8 mouse cellular contexts compared by ENCODE assay signal in the genomic region with DNA sequence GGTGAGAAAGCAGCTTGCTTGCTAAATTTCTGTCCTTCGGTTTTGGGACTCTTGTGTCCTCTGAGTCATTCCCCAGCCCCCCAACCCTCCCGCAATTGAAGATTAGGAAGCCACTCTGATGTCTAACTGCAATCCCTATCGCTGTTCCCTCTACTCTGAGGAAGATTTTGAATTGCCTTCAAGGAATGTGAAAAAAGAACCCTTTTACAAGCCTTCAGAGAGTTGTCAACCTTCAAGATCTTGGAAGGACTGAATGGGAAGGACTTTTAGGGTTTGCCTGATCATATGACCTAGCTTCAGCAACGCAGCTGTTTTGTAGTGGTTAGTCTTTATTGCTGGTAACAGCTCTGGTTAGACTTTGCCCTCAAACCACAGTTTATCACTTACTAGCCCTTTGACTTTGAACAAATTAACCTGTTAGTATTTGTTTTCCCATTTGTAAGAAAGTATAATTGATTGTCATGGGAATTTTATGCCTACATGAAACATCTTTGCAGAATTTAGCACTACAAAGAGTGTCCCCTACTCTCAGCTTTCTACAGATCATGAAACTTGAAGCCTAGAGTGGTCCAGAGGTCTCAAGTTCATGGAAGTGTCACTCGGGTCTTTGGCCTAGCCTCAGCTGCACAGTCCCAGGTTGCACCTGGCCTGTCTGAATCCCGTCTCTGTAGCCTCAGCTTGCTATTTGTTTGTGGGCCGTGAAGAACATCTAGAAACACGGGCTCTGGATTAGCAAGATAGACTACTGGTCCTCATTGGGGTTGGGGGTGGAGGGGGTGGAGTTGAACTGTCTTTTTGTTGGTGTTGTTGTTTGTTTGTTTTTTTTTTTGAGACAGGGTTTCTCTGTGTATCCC. TPM values are rescaled to one million over a fixed set of nuclear protein-coding genes. Genes with fewer than 3 reads are reported as not detected.
A peak's percentile ranks its signal among the peaks of the same experiment; 100 is the strongest.
DNase-seq lines count a peak whose midpoint lies in the region; ATAC-seq lines count a peak whose summit lies in the region.

No protein-coding gene starts in this region.

- H3K36me3 ChIP-seq in lung, embryonic 15.5 days: no peaks in the 10 kb centered on the region
- H3K36me3 ChIP-seq in embryonic facial prominence, embryonic 14.5 days (ENCODE audit: control insufficient read depth, insufficient read depth, low read length): no peaks in the 10 kb centered on the region
- no peaks in the 10 kb centered on the region for H3K36me3 ChIP-seq in intestine, embryonic 16.5 days (ENCODE audit: control insufficient read depth, insufficient read depth, low read length)
- H3K36me3 ChIP-seq in midbrain, embryonic 15.5 days (replicated peaks): no peaks in the 10 kb centered on the region

- H3K9me3 ChIP-seq in lung, embryonic 15.5 days: no peaks in the 10 kb centered on the region
- H3K9me3 ChIP-seq in embryonic facial prominence, embryonic 14.5 days (ENCODE audit: control insufficient read depth, low read length): no peaks in the 10 kb centered on the region
- no peaks in the 10 kb centered on the region for H3K9me3 ChIP-seq in intestine, embryonic 16.5 days (ENCODE audit: control insufficient read depth, low read length)
- H3K9me3 ChIP-seq in midbrain, embryonic 15.5 days: no peaks in the 10 kb centered on the region

- WGBS in lung, embryonic 15.5 days: 27% methylated on average over 8 of the region's 8 CpGs
- 22% methylated on average over 8 of the region's 8 CpGs for WGBS in embryonic facial prominence, embryonic 14.5 days
- 25% methylated on average over 8 of the region's 8 CpGs for WGBS in intestine, embryonic 16.5 days
- 33% methylated on average over 8 of the region's 8 CpGs for WGBS in midbrain, embryonic 15.5 days

- H3K9ac ChIP-seq in lung, embryonic 15.5 days: peak overlapping the region; percentile 72
- H3K9ac ChIP-seq in embryonic facial prominence, embryonic 14.5 days (ENCODE audit: low read depth, low read length): peak overlapping the region; percentile 71
- H3K9ac ChIP-seq in intestine, embryonic 16.5 days (ENCODE audit: low read depth, low read length): peak overlapping the region; percentile 79
- H3K9ac ChIP-seq in midbrain, embryonic 15.5 days: peak overlapping the region; percentile 61

- peaks cover 64% of the 10 kb centered on the region for H3K4me1 ChIP-seq in lung, embryonic 15.5 days
- H3K4me1 ChIP-seq in embryonic facial prominence, embryonic 14.5 days (ENCODE audit: control insufficient read depth, insufficient read depth, low read length): peaks cover 44% of the 10 kb centered on the region
- H3K4me1 ChIP-seq in intestine, embryonic 16.5 days (ENCODE audit: control insufficient read depth, insufficient read depth, low read length): peaks cover 61% of the 10 kb centered on the region
- H3K4me1 ChIP-seq in midbrain, embryonic 15.5 days: peaks cover 57% of the 10 kb centered on the region

- no peak for DNase-seq in lung, adult 18-20 months
- DNase-seq in embryonic facial prominence, embryonic 14.5 days (ENCODE audit: low spot score): no peak
- no peak for DNase-seq in ovary, postnatal 14 days (ENCODE audit: low spot score)
- DNase-seq in layer of hippocampus, postnatal 36 days: no peak
- DNase-seq in layer of hippocampus, adult 9-10 months (ENCODE audit: low spot score): no peak

- H3K4me3 ChIP-seq in lung, embryonic 15.5 days: peak overlapping the region; percentile 48
- H3K4me3 ChIP-seq in embryonic facial prominence, embryonic 14.5 days (ENCODE audit: low read depth, low read length): peak overlapping the region; percentile 51
- peak overlapping the region; percentile 56 for H3K4me3 ChIP-seq in intestine, embryonic 16.5 days (ENCODE audit: low read length)
- peak overlapping the region; percentile 37 for H3K4me3 ChIP-seq in midbrain, embryonic 15.5 days

- no peak for ATAC-seq in lung, embryonic 15.5 days (ENCODE audit: borderline replicate concordance, extremely low read depth, low FRiP score, low TSS enrichment)
- ATAC-seq in embryonic facial prominence, embryonic 14.5 days (ENCODE audit: low read depth): no peak
- peak; percentile 34 for ATAC-seq in intestine, embryonic 16.5 days
- ATAC-seq in midbrain, embryonic 15.5 days (replicated peaks): no peak

- peak overlapping the region; percentile 95 for H3K27ac ChIP-seq in lung, embryonic 15.5 days
- peak overlapping the region; percentile 94 for H3K27ac ChIP-seq in embryonic facial prominence, embryonic 14.5 days (replicated peaks; ENCODE audit: low read depth, low read length)
- H3K27ac ChIP-seq in intestine, embryonic 16.5 days (ENCODE audit: low read length): peak overlapping the region; percentile 99
- peak overlapping the region; percentile 98 for H3K27ac ChIP-seq in midbrain, embryonic 15.5 days

- peaks cover 6% of the 10 kb centered on the region; the same call in 1 of the 2 replicates for H3K27me3 ChIP-seq in lung, embryonic 15.5 days
- H3K27me3 ChIP-seq in embryonic facial prominence, embryonic 14.5 days (replicated peaks; ENCODE audit: control insufficient read depth, insufficient read depth, low read length): no peaks in the 10 kb centered on the region
- no peaks in the 10 kb centered on the region for H3K27me3 ChIP-seq in intestine, embryonic 16.5 days (replicated peaks; ENCODE audit: control insufficient read depth, insufficient read depth, low read length)
- H3K27me3 ChIP-seq in midbrain, embryonic 15.5 days (replicated peaks): no peaks in the 10 kb centered on the region

- peak overlapping the region; percentile 73 for H3K4me2 ChIP-seq in lung, embryonic 15.5 days
- H3K4me2 ChIP-seq in embryonic facial prominence, embryonic 14.5 days (ENCODE audit: low read depth, low read length): peak overlapping the region; percentile 69
- H3K4me2 ChIP-seq in intestine, embryonic 16.5 days (ENCODE audit: low read depth, low read length): peak overlapping the region; percentile 84
- H3K4me2 ChIP-seq in midbrain, embryonic 15.5 days: peak overlapping the region; percentile 67

RNA-seq across cellular contexts. Expression of a gene that starts 4.4 kb away (rescaled TPM):
- 0.29 and 0.36 TPM in 2 replicates for polyA plus RNA-seq in lung, embryonic 15.5 days (2015; fragmentation: Nextera tagmentation; extraction: Ambion mirVana)
- 0.13 and 0.47 TPM in 2 replicates for polyA plus RNA-seq in embryonic facial prominence, embryonic 14.5 days (2014; fragmentation: Nextera tagmentation; extraction: Ambion mirVana)
- 0.09 and 0.20 TPM in 2 replicates for polyA plus RNA-seq in intestine, embryonic 16.5 days (2015; fragmentation: Nextera tagmentation; extraction: Ambion mirVana)
- 0.31 and 0.34 TPM in 2 replicates for polyA plus RNA-seq in midbrain, embryonic 15.5 days (2015; fragmentation: Nextera tagmentation; extraction: Ambion mirVana)
- under 1 TPM; 0.25 to 0.66 TPM for total RNA-seq in layer of hippocampus, postnatal 36 days (2021)

RNA-seq across cellular contexts. Expression of a gene that starts 33.5 kb away (rescaled TPM):
- 287 and 293 TPM in 2 replicates for polyA plus RNA-seq in lung, embryonic 15.5 days (2015; fragmentation: Nextera tagmentation; extraction: Ambion mirVana)
- 274 and 289 TPM in 2 replicates for polyA plus RNA-seq in embryonic facial prominence, embryonic 14.5 days (2014; fragmentation: Nextera tagmentation; extraction: Ambion mirVana)
- 297 and 298 TPM in 2 replicates for polyA plus RNA-seq in intestine, embryonic 16.5 days (2015; fragmentation: Nextera tagmentation; extraction: Ambion mirVana)
- polyA plus RNA-seq in midbrain, embryonic 15.5 days (2015; fragmentation: Nextera tagmentation; extraction: Ambion mirVana): 197 and 203 TPM in 2 replicates
- 100 to 1,000 TPM in 1 of 2 experiments, 10 to 100 TPM in 1; 93.2 to 103 TPM for total RNA-seq in layer of hippocampus, postnatal 36 days (2021)

RNA-seq across cellular contexts. Expression of a gene that starts 33.9 kb away (rescaled TPM):
- polyA plus RNA-seq in lung, embryonic 15.5 days (2015; fragmentation: Nextera tagmentation; extraction: Ambion mirVana): 7.7 and 9.0 TPM in 2 replicates
- polyA plus RNA-seq in embryonic facial prominence, embryonic 14.5 days (2014; fragmentation: Nextera tagmentation; extraction: Ambion mirVana): 18.4 and 19.0 TPM in 2 replicates
- polyA plus RNA-seq in intestine, embryonic 16.5 days (2015; fragmentation: Nextera tagmentation; extraction: Ambion mirVana): 3.6 and 4.1 TPM in 2 replicates
- 24.4 and 25.6 TPM in 2 replicates for polyA plus RNA-seq in midbrain, embryonic 15.5 days (2015; fragmentation: Nextera tagmentation; extraction: Ambion mirVana)
- 10 to 100 TPM; 38.7 to 39.7 TPM for total RNA-seq in layer of hippocampus, postnatal 36 days (2021)

RNA-seq across cellular contexts. Expression of a gene that starts 47.8 kb away (rescaled TPM):
- polyA plus RNA-seq in lung, embryonic 15.5 days (2015; fragmentation: Nextera tagmentation; extraction: Ambion mirVana): 3.6 and 4.7 TPM in 2 replicates
- polyA plus RNA-seq in embryonic facial prominence, embryonic 14.5 days (2014; fragmentation: Nextera tagmentation; extraction: Ambion mirVana): 2.1 and 2.5 TPM in 2 replicates
- 3.4 and 5.2 TPM in 2 replicates for polyA plus RNA-seq in intestine, embryonic 16.5 days (2015; fragmentation: Nextera tagmentation; extraction: Ambion mirVana)
- 0.63 and 0.92 TPM in 2 replicates for polyA plus RNA-seq in midbrain, embryonic 15.5 days (2015; fragmentation: Nextera tagmentation; extraction: Ambion mirVana)
- under 1 TPM in 1 of 2 experiments, not detected in 1; 0.23 TPM for total RNA-seq in layer of hippocampus, postnatal 36 days (2021)
